Mouse (Mus musculus) MEL (cell line): ENCODE measurements around the gene Krt80. TPM values are rescaled to one million over a fixed set of nuclear protein-coding genes. Genes with fewer than 3 reads are reported as not detected.

Experiments
- DNase-seq: peaks from one replicate; pipeline ENCODE4 v3.0.0; 2011; ENCODE audit warnings: low read depth, low spot score
- H3K27ac ChIP-seq: 2 replicates; pipeline ENCODE4 v1.5.1; 2012; ENCODE audit warnings: low read depth, mild to moderate bottlenecking, control low read depth, low read length, moderate library complexity; ENCODE audit not compliant: control insufficient read depth
- H3K27me3 ChIP-seq, 2 experiments: fragments of 150-350 bp in 1 of 2; sonication (generic) in 1 of 2; 2 replicates each; pipeline ENCODE4 v1.6.1; 2012; ENCODE audit warnings: low read length in 2 of 2, mild to moderate bottlenecking in 2 of 2, improper control_type of control experiment in 1 of 2, moderate library complexity in 1 of 2; ENCODE audit not compliant: insufficient read depth in 2 of 2, control insufficient read depth in 1 of 2
- H3K36me3 ChIP-seq, 2 experiments: 2 replicates each; pipeline ENCODE4 v1.6.1; 2012 to 2014; ENCODE audit warnings: low read length in 2 of 2, improper control_type of control experiment in 1 of 2, inconsistent platforms in 1 of 2, mild to moderate bottlenecking in 1 of 2; ENCODE audit not compliant: insufficient read depth in 2 of 2, control insufficient read depth in 1 of 2
- H3K4me1 ChIP-seq, 2 experiments: fragments of 150-350 bp in 1 of 2; sonication (generic) in 1 of 2; 2 replicates each; pipeline ENCODE4 v1.6.1; 2012; ENCODE audit warnings: low read length in 2 of 2, improper control_type of control experiment in 1 of 2, mild to moderate bottlenecking in 1 of 2; ENCODE audit not compliant: insufficient read depth in 2 of 2, control insufficient read depth in 1 of 2
- H3K4me3 ChIP-seq, 2 experiments: fragments of 150-350 bp in 1 of 2; sonication (generic) in 1 of 2; 2 replicates each; pipeline ENCODE4 v1.5.1; 2012; ENCODE audit warnings: low read depth in 2 of 2, low read length in 2 of 2, mild to moderate bottlenecking in 2 of 2, moderate library complexity in 2 of 2, control low read depth in 1 of 2, improper control_type of control experiment in 1 of 2; ENCODE audit not compliant: control insufficient read depth in 1 of 2, insufficient read depth in 1 of 2
- H3K79me2 ChIP-seq: 2 replicates; pipeline ENCODE4 v1.6.1; 2012; ENCODE audit warnings: mild to moderate bottlenecking, low read length, moderate library complexity; ENCODE audit not compliant: control insufficient read depth, poor library complexity, insufficient read depth
- H3K9ac ChIP-seq: 2 replicates; pipeline ENCODE4 v1.6.1; 2012; ENCODE audit warnings: low read depth, mild to moderate bottlenecking, control low read depth, low read length, moderate library complexity; ENCODE audit not compliant: control insufficient read depth, poor library complexity, severe bottlenecking
- H3K9me3 ChIP-seq: fragments of 150-350 bp; sonication (generic); replicated peaks from 2 replicates; pipeline ENCODE4 v1.6.1; 2012; ENCODE audit warnings: mild to moderate bottlenecking, low read length, improper control_type of control experiment, moderate library complexity; ENCODE audit not compliant: insufficient read depth
- BHLHE40 ChIP-seq: IDR thresholded peaks from 2 replicates; pipeline ENCODE4 v1.6.1; 2012; ENCODE audit warnings: low read depth, mild to moderate bottlenecking, inconsistent platforms, low read length, improper control_type of control experiment, borderline replicate concordance
- CTCF ChIP-seq, 3 experiments: IDR thresholded peaks in 2 of 3; conservative IDR thresholded peaks in 1 of 3; 2 replicates each; pipeline ENCODE4 v1.5.1; 2011 to 2012; ENCODE audit warnings: low read length in 3 of 3, low read depth in 2 of 3, mild to moderate bottlenecking in 2 of 3, improper control_type of control experiment in 1 of 3, inconsistent platforms in 1 of 3, mixed read lengths in 1 of 3, moderate library complexity in 1 of 3; ENCODE audit not compliant: control insufficient read depth in 1 of 3, insufficient read depth in 1 of 3, poor library complexity in 1 of 3, severe bottlenecking in 1 of 3
- ELF1 ChIP-seq: IDR thresholded peaks from 2 replicates; pipeline ENCODE4 v1.6.1; 2014; ENCODE audit warnings: low read depth, mild to moderate bottlenecking, inconsistent platforms, low read length, improper control_type of control experiment, moderate library complexity
- GABPA ChIP-seq: IDR thresholded peaks from 2 replicates; pipeline ENCODE4 v1.6.1; 2012; ENCODE audit warnings: low read depth, mild to moderate bottlenecking, inconsistent platforms, low read length, improper control_type of control experiment, moderate library complexity
- HCFC1 ChIP-seq: IDR thresholded peaks from 2 replicates; pipeline ENCODE4 v1.6.1; 2012; ENCODE audit warnings: low read depth, mild to moderate bottlenecking, inconsistent platforms, low read length, improper control_type of control experiment, moderate library complexity
- JUND ChIP-seq: IDR thresholded peaks from 2 replicates; pipeline ENCODE4 v1.6.1; 2011; ENCODE audit warnings: low read depth, mild to moderate bottlenecking, improper control_type of control experiment, low read length
- KAT2A ChIP-seq: conservative IDR thresholded peaks from 2 replicates; pipeline ENCODE4 v1.6.1; 2012; ENCODE audit warnings: low read depth, low read length, improper control_type of control experiment, inconsistent platforms
- MYC ChIP-seq: IDR thresholded peaks from 2 replicates; pipeline ENCODE4 v1.6.1; 2011; ENCODE audit warnings: low read depth, mild to moderate bottlenecking, low read length, improper control_type of control experiment, moderate library complexity
- NRF1 ChIP-seq: IDR thresholded peaks from 2 replicates; pipeline ENCODE4 v1.6.1; 2014; ENCODE audit warnings: low read depth, mild to moderate bottlenecking, inconsistent platforms, low read length, improper control_type of control experiment, moderate library complexity; ENCODE audit not compliant: poor library complexity, insufficient read depth, severe bottlenecking
- POLR2A ChIP-seq, 2 experiments: IDR thresholded peaks; 2 replicates each; pipeline ENCODE4 v1.6.1; 2011 to 2012; ENCODE audit warnings: low read length in 2 of 2, mild to moderate bottlenecking in 2 of 2, control low read depth in 1 of 2, improper control_type of control experiment in 1 of 2, low read depth in 1 of 2, moderate library complexity in 1 of 2; ENCODE audit not compliant: control insufficient read depth in 1 of 2, insufficient read depth in 1 of 2, poor library complexity in 1 of 2
- POLR2AphosphoS2 ChIP-seq: IDR thresholded peaks from 2 replicates; pipeline ENCODE4 v1.6.1; 2011; ENCODE audit warnings: low read length, improper control_type of control experiment
- POLR2AphosphoS5 ChIP-seq: IDR thresholded peaks from 2 replicates; pipeline ENCODE4 v1.6.1; 2012; ENCODE audit warnings: low read depth, borderline replicate concordance, mild to moderate bottlenecking, inconsistent platforms, low read length, moderate library complexity, mixed read lengths
- RAD21 ChIP-seq: IDR thresholded peaks from 2 replicates; pipeline ENCODE4 v1.6.1; 2011; ENCODE audit warnings: mild to moderate bottlenecking, low read depth, low read length, improper control_type of control experiment
- RCOR1 ChIP-seq: IDR thresholded peaks from 2 replicates; pipeline ENCODE4 v1.6.1; 2012; ENCODE audit warnings: low read depth, mild to moderate bottlenecking, inconsistent platforms, low read length, improper control_type of control experiment
- SMC3 ChIP-seq: IDR thresholded peaks from 2 replicates; pipeline ENCODE4 v1.6.1; 2011; ENCODE audit warnings: low read depth, low read length, improper control_type of control experiment
- TAL1 ChIP-seq: IDR thresholded peaks from 2 replicates; pipeline ENCODE4 v1.6.1; 2012; ENCODE audit warnings: mild to moderate bottlenecking, inconsistent platforms, low read length, moderate library complexity, mixed read lengths
- TCF12 ChIP-seq: IDR thresholded peaks from 2 replicates; pipeline ENCODE4 v1.6.1; 2014; ENCODE audit warnings: low read depth, mild to moderate bottlenecking, inconsistent platforms, low read length, improper control_type of control experiment, moderate library complexity
- USF1 ChIP-seq: IDR thresholded peaks from 2 replicates; pipeline ENCODE4 v1.6.1; 2014; ENCODE audit warnings: low read depth, mild to moderate bottlenecking, inconsistent platforms, low read length, improper control_type of control experiment, moderate library complexity
- USF2 ChIP-seq, 2 experiments: IDR thresholded peaks; 2 replicates each; pipeline ENCODE4 v1.6.1; 2011 to 2012; ENCODE audit warnings: improper control_type of control experiment in 2 of 2, low read length in 2 of 2, borderline replicate concordance in 1 of 2, inconsistent platforms in 1 of 2, low read depth in 1 of 2, mild to moderate bottlenecking in 1 of 2; ENCODE audit not compliant: insufficient read depth in 1 of 2
- ZC3H11A ChIP-seq: IDR thresholded peaks from 2 replicates; pipeline ENCODE4 v1.6.1; 2012; ENCODE audit warnings: low read depth, mild to moderate bottlenecking, inconsistent platforms, low read length, improper control_type of control experiment
- ZKSCAN1 ChIP-seq: IDR thresholded peaks from 2 replicates; pipeline ENCODE4 v1.6.1; 2012; ENCODE audit warnings: low read depth, mild to moderate bottlenecking, inconsistent platforms, low read length, improper control_type of control experiment, moderate library complexity
- ZMIZ1 ChIP-seq: IDR thresholded peaks from 2 replicates; pipeline ENCODE4 v1.6.1; 2012; ENCODE audit warnings: low read depth, mild to moderate bottlenecking, inconsistent platforms, low read length, improper control_type of control experiment, moderate library complexity
- polyA plus RNA-seq, 2 experiments: library from polyadenylated mRNA; stranded (reverse) in 1 of 2; unstranded in 1 of 2; fragments of >175 nt in 1 of 2; fragments of >200 nt in 1 of 2; gene quantifications; 2 replicates each; pipeline versions ENCODE4 v1.2.1 to v1.2.4; 2012; ENCODE audit warnings: low replicate concordance in 2 of 2, low read depth in 1 of 2; ENCODE audit not compliant: insufficient read length in 2 of 2, insufficient read depth in 1 of 2, missing spikeins in 1 of 2
- total RNA-seq: library from RNA; depleted of rRNA; stranded (reverse); fragments of 300-350 nt; gene quantifications from 2 replicates; pipeline ENCODE4 v1.2.3, GENCODE M21; 2012

Gene Krt80
- total and polyA plus RNA-seq, 3 experiments: not detected

GRCm38 (mm10) chr15:101327282-101327681, 42.7 kb downstream of the Krt80 start (continued):
- 0 out of 2 replicates have a peak, but pooled peaks have one; percentile 42 for TF ChIP-seq RCOR1
- TF ChIP-seq HCFC1: peak; percentile 46; the same call in 1 of the 2 replicates
- 0 out of 2 replicates have a peak, but pooled peaks have one; percentile 29 for TF ChIP-seq ELF1
- TF ChIP-seq POLR2A (IDR thresholded peaks at IDR 0.05; ENCODE audit: control insufficient read depth in 1 of 2, insufficient read depth in 1 of 2, low read depth in 1 of 2, low read length in 2 of 2, poor library complexity in 1 of 2): no peak
- no peak for TF ChIP-seq TAL1
- TF ChIP-seq GABPA: no peak
- TF ChIP-seq USF1: no peak
- TF ChIP-seq JUND: no peak
- TF ChIP-seq CTCF (IDR thresholded peaks at IDR 0.05 in 2 of 3, conservative IDR thresholded peaks at IDR 0.05 in 1 of 3; ENCODE audit: control insufficient read depth in 1 of 3, insufficient read depth in 1 of 3, low read depth in 2 of 3, low read length in 3 of 3, poor library complexity in 1 of 3, severe bottlenecking in 1 of 3): peak in 2 of 3 experiments; percentile 90 to 98; a peak in 5 of 6 replicates
- no peak for TF ChIP-seq NRF1
- no peak for TF ChIP-seq USF2 (IDR thresholded peaks at IDR 0.05; ENCODE audit: borderline replicate concordance in 1 of 2, insufficient read depth in 1 of 2, low read depth in 1 of 2, low read length in 2 of 2)
- no peak for TF ChIP-seq TCF12
- no peak for TF ChIP-seq KAT2A
- TF ChIP-seq POLR2AphosphoS2: no peak
- TF ChIP-seq BHLHE40: peak; percentile 72; the same call in 1 of the 2 replicates
- no peak for TF ChIP-seq ZMIZ1
- TF ChIP-seq, all 39 proteins: peak for 13

- no peak overlapping the region for H3K9ac ChIP-seq
- H3K36me3 ChIP-seq: peaks cover 0 to 3% of the 10 kb centered on the region in 2 experiments; a peak in 2 of 4 replicates
- no peak for TF ChIP-seq TCF12
- TF ChIP-seq ZC3H11A: no peak
- TF ChIP-seq POLR2AphosphoS5: no peak
- no peak for TF ChIP-seq HCFC1
- no peak for TF ChIP-seq SMC3
- no peak for TF ChIP-seq ZMIZ1
- TF ChIP-seq MYC: no peak
- TF ChIP-seq RAD21: no peak
- TF ChIP-seq ZKSCAN1: no peak
- TF ChIP-seq, all 39 proteins: peak for 0
- peaks cover 5 to 10% of the 10 kb centered on the region in 2 experiments for H3K4me1 ChIP-seq
- no peak overlapping the region for H3K27ac ChIP-seq
- H3K79me2 ChIP-seq: no peaks in the 10 kb centered on the region
- H3K27me3 ChIP-seq: no peaks in the 10 kb centered on the region
- DNase-seq: peak; percentile 63
- no peaks in the 10 kb centered on the region for H3K9me3 ChIP-seq
- H3K4me3 ChIP-seq: no peak overlapping the region
Observed at GRCm38 (mm10) chr15:101325991-101326534, 43.9 kb downstream of the Krt80 start.
